Mouse (Mus musculus) stomach, embryonic 16.5 days (tissue): Measurements from ENCODE around the gene Pmm2. TPM values are rescaled to one million over a fixed set of nuclear protein-coding genes. Genes with fewer than 3 reads are reported as not detected.

Experiments used
- ATAC-seq: fragments of 200-750 bp; cut with Nextera tagmentation; 2 replicates; pipeline ENCODE4 v1.8.0; 2017; ENCODE audit warnings: moderate number of reproducible peaks, moderate TSS enrichment; ENCODE audit not compliant: insufficient read depth, low FRiP score
- H3K27ac ChIP-seq: fragments of 300-500 bp; sonication (generic); 2 replicates; pipeline ENCODE4 v1.5.1; 2014; ENCODE audit warnings: low read length
- H3K27me3 ChIP-seq: fragments of 300-500 bp; sonication (generic); 2 replicates; pipeline ENCODE4 v1.6.1; 2014; ENCODE audit warnings: low read length, control low read depth, mixed read lengths; ENCODE audit not compliant: control insufficient read depth, insufficient read depth
- H3K36me3 ChIP-seq: fragments of 300-500 bp; sonication (generic); 2 replicates; pipeline ENCODE4 v1.6.1; 2014; ENCODE audit warnings: low read length; ENCODE audit not compliant: control insufficient read depth, insufficient read depth
- H3K4me1 ChIP-seq: fragments of 300-500 bp; sonication (generic); 2 replicates; pipeline ENCODE4 v1.6.1; 2014; ENCODE audit warnings: low read length, control low read depth, mixed read lengths; ENCODE audit not compliant: control insufficient read depth, insufficient read depth
- H3K4me2 ChIP-seq: fragments of 300-500 bp; sonication (generic); 2 replicates; pipeline ENCODE4 v1.6.1; 2014; ENCODE audit warnings: low read depth, low read length, mixed read lengths
- H3K4me3 ChIP-seq: fragments of 300-500 bp; sonication (generic); replicated peaks from 2 replicates; pipeline ENCODE4 v1.5.1; 2014; ENCODE audit warnings: mild to moderate bottlenecking, low read length
- H3K9ac ChIP-seq: fragments of 300-500 bp; sonication (generic); 2 replicates; pipeline ENCODE4 v1.6.1; 2014; ENCODE audit warnings: low read length
- H3K9me3 ChIP-seq: fragments of 300-500 bp; sonication (generic); replicated peaks from 2 replicates; pipeline ENCODE4 v1.6.1; 2016; ENCODE audit warnings: low read length, control low read depth; ENCODE audit not compliant: control insufficient read depth
- WGBS: fragments of 180-500 bp; shearing (Covaris S2); extraction: QIAGEN DNeasy Blood & Tissue Kit; methylation state at CpG from one replicate; pipeline ENCODE4 v1.1.7; 2014; 5-methylcytosine and 5-hydroxymethylcytosine counted together
- polyA plus RNA-seq: library from polyadenylated mRNA; unstranded; fragments of >200 nt; fragmentation: Nextera tagmentation; extraction: Ambion mirVana; gene quantifications from 2 replicates; pipeline ENCODE4 v1.2.1, GENCODE M21; 2015

Gene Pmm2
- polyA plus RNA-seq, 1 experiment from 2014 or later = 63.4 TPM

DNA sequence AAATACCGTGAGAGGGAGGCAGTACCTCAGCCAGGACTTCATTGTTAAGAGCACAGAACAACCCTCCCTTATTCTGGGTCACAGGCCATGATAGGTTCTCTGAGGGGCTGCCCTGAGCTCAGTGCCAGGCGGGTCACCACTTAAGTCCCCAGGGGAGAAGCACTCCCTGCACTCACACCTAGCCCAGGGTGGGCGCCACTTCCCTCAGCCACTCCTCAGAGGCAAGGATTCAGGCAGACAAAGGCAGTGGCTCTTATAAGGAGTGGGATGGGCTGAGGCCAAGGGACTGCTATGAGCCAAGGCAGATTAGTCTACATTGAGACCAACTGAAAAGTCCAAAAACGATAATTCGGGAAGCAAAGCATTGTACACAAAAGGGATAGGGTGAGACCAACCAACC, 27.9 kb downstream of the Pmm2 start:
- no peak for ATAC-seq
- H3K4me3 ChIP-seq = no peak overlapping the region
- H3K4me2 ChIP-seq = no peak overlapping the region
- peaks cover 40% of the 10 kb centered on the region for H3K4me1 ChIP-seq
- no peaks in the 10 kb centered on the region for H3K9me3 ChIP-seq
- H3K36me3 ChIP-seq = no peaks in the 10 kb centered on the region
- no peaks in the 10 kb centered on the region for H3K27me3 ChIP-seq
- no peak overlapping the region for H3K9ac ChIP-seq
- WGBS = 73% methylated on average over 5 of the region's 5 CpGs
- H3K27ac ChIP-seq = no peak overlapping the region

DNA sequence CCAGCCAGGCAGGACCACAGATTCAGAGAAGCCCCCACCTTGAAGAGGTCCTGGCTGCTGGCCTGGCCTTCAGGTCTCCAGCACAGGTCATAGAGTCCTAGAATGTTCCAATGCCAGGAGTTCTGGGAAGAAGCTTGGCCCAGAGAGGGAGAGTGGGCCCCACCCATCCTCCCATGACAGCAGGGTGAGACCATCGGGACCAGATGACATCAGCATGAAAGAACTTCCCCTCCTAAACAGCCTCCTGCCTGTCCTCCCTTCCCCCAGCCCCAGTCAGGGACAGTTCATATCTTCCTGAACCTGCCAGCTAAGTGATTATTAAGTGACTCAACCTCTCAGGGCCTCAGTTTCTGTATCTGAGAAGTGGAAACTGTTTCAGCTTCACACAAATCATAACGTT, 29.0 kb downstream of the Pmm2 start:
- Histone ChIP-seq H3K9ac (no peak overlapping the region), H3K9me3 (no peaks in the 10 kb centered on the region), H3K36me3 (no peaks in the 10 kb centered on the region), H3K4me3 (no peak overlapping the region), H3K27ac (no peak overlapping the region), H3K4me1 (peaks cover 47% of the 10 kb centered on the region), H3K4me2 (no peak overlapping the region), H3K27me3 (no peaks in the 10 kb centered on the region)
- no peak for ATAC-seq
- WGBS = 45% methylated on average over 2 of the region's 2 CpGs

DNA sequence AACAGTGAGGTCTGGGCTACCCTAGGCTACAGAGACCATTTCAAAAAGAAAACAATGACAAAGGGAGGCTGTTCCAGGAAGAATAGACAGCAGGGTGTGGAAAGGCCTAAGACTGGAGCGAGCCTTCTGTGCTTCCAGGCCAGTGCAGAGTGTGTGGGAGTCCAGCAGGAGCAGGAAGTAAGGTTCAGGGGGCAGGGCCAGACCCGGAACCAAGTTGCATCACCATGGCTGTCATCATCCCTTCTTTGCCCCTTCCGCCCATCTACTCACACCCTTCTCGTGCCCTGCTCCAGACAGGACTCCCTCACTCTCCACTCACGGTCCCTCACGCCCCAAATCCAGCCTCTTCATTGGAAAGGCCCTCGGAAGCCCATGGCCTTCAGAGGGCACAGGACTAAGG, 29.8 kb downstream of the Pmm2 start:
- 71% methylated on average over 7 of the region's 7 CpGs for WGBS
- Histone ChIP-seq H3K9ac (0 out of 2 replicates have a peak overlapping the region, but pooled peaks have one; percentile 34), H3K4me3 (no peak overlapping the region), H3K27me3 (no peaks in the 10 kb centered on the region), H3K4me2 (no peak overlapping the region), H3K9me3 (no peaks in the 10 kb centered on the region), H3K36me3 (no peaks in the 10 kb centered on the region), H3K27ac (peak overlapping the region; percentile 31; the same call in 1 of the 2 replicates), H3K4me1 (peaks cover 47% of the 10 kb centered on the region)
- ATAC-seq = no peak

DNA sequence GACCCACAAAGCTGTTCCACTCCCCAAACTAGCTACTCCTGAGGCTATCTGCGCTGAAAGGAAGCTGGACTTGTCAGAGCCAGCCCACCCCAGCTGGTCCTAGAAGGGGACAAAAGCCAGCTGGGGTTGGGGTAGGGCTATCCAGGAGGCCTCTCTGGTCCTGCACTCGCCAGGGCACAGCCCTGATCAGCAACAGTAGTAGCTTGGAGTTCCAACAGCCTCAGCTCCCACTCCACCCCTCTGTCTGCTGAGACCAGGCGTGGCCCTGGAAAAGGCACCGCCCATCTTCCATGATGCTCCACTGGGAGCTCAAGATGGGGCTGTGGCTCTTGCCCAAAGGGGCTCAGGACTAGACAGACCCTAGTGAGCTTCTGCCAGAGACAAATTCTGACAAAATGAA, 30.3 kb downstream of the Pmm2 start:
- 57% methylated on average over 4 of the region's 4 CpGs for WGBS
- Histone ChIP-seq H3K4me1 (peaks cover 47% of the 10 kb centered on the region), H3K27me3 (no peaks in the 10 kb centered on the region), H3K9me3 (no peaks in the 10 kb centered on the region), H3K9ac (peak overlapping the region; percentile 34; the same call in 1 of the 2 replicates), H3K27ac (peak overlapping the region; percentile 29; the same call in 1 of the 2 replicates), H3K4me3 (no peak overlapping the region), H3K36me3 (no peaks in the 10 kb centered on the region), H3K4me2 (no peak overlapping the region)
- ATAC-seq = no peak

DNA sequence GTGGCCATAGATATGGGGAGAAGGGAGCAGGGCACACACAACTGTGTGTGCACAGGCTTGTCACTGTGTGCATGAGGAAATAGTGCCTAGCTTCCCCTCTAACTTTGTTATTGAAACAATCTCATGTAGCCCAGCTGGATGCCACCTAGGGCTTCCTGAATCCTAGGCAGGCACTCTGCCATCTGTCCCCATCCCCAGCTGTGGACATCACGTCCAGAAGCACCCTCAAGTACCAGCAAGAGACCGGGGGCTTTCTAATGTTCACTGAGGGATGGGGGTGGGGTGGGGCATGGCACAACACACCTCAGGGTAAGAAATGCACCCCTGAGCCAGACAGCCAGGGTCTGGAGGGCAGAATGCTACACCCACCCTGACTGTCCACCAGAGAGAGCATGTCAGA, 30.9 kb downstream of the Pmm2 start:
- Histone ChIP-seq H3K4me3 (no peak overlapping the region), H3K27ac (no peak overlapping the region), H3K4me1 (peaks cover 47% of the 10 kb centered on the region), H3K27me3 (no peaks in the 10 kb centered on the region), H3K9ac (no peak overlapping the region), H3K4me2 (no peak overlapping the region), H3K9me3 (no peaks in the 10 kb centered on the region), H3K36me3 (no peaks in the 10 kb centered on the region)
- WGBS = 68% methylated on average over 2 of the region's 2 CpGs
- no peak for ATAC-seq

DNA sequence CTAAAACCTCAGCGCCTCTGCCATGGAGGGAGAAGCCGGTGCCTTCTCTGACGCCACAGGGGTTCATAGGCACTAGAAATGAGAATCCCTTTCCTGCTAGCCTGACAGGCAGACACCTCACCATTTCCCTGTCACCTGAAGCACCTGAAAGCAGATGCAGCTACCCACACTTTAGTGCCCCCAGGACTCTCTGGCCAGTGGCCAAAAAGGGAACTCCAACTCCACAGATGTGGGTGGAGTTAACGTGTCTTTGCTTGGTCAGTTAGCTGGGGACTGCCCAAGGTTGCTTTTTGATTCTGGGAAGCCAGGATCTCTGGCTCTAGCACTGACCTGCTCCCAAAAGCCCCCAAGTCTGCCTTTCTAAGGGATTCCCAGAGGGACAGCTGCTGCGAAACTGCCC, 32.0 kb downstream of the Pmm2 start:
- Histone ChIP-seq H3K27ac (peak overlapping the region; percentile 12; the same call in 1 of the 2 replicates), H3K27me3 (no peaks in the 10 kb centered on the region), H3K36me3 (no peaks in the 10 kb centered on the region), H3K9ac (peak overlapping the region; percentile 55), H3K4me1 (peaks cover 47% of the 10 kb centered on the region), H3K4me3 (0 out of 2 replicates have a peak overlapping the region, but pooled peaks have one; percentile 5), H3K4me2 (peak overlapping the region; percentile 73), H3K9me3 (no peaks in the 10 kb centered on the region)
- ATAC-seq = no peak
- 62% methylated on average over 5 of the region's 5 CpGs for WGBS

DNA sequence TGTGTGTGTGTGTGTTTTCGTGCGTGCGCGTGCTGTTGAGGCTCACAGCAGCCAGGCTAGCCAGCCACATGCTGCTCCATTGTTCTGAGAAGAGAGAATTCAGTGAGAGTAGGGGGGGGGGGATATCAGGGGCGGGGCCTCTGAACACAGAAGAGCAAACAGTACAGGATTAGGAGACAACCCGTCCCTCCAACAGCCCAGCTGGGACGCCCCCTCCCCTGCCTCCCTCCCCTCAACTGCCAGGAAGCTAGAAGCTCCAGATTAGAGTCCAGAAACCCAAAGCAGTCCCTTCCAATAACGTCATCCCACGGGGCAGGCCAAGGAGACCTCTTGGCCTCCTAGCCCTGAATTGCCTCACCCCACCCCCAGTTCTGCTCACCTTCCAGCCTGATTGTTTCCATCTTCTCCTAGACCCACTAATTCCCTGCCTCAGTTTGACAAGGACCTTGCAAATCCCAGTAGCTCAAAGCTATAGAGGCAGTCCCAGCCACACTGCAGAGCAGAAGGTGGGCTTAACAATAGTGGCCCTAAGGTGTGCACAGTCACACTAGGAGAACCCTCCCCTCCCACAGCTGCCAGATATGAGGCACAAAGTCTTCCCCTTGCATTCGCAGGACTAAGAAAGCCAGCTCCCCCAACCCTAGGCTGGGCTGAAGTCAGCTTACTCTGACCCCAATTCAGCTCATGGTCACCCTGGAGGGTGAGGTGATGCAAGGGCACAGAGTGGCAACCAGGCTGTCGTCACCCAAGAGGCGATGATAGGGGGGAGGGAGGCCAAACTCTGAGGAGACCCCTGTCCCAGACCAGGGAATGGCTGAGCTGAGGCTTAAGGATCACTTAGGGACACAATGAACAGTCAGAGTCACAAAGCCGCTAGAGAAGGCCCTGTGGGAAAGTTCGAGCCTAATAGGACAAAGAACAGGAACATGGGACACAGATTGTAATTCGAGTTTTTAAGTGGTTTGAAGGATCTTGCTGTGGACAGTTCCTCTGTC, 32.9 kb downstream of the Pmm2 start:
- Histone ChIP-seq H3K36me3 (no peaks in the 10 kb centered on the region), H3K27me3 (no peaks in the 10 kb centered on the region), H3K4me3 (peak overlapping the region; percentile 77), H3K27ac (no peak overlapping the region), H3K9ac (peak overlapping the region; percentile 75), H3K4me2 (peak overlapping the region; percentile 73), H3K4me1 (peaks cover 47% of the 10 kb centered on the region), H3K9me3 (no peaks in the 10 kb centered on the region)
- 13% methylated on average over 15 of the region's 15 CpGs for WGBS
- ATAC-seq = 0 out of 2 replicates have a peak, but pooled peaks have one; percentile 1

DNA sequence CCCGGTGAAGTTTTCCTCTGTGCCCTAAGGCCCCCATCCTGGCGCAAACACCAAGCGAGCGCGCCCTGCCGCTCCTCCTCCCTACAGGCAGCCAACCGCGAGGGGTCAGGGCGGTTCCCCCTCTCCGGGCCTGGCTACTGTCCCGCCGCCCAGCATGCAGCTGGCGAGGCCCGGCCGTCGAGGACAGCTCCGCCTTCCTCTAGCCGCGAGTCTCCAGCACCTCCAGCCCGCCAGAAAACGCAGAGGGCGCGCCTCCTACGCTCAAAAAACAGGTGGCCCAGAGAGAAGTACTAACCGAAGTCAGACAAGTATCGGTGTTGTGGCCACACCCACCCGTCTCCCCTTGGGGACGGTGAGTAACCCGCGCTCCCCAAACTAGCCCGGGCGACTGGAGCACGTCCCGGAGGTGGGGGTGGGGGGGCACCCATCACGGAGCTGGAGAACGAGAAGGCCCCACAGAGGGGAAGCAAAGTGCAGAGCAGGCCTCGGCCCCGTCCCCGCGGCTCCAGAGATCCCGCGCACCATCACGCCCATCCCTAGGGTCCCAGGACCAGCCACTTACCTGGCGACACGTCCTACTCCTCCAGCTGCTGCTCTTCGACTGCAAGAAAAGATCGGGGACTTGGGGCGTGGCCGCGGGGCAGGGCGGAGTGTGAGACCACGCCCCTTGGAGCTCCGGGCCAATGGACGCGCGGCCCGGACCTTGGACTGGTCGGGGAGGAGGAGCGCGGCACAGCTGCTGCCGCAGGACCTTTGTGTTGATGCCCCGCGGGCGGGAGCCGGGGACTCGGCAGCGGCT, 34.3 kb downstream of the Pmm2 start, which contains the start of gene Carhsp1:
Gene Carhsp1 (minus strand): TSS at position 605 of the 799 bp plus-strand sequence.
- Histone ChIP-seq H3K9ac (peak within 1 kb of the TSS; percentile 75), H3K9me3 (no peaks in the 10 kb centered on the region), H3K4me3 (peak within 1 kb of the TSS; percentile 77), H3K4me2 (peak within 1 kb of the TSS; percentile 73), H3K27me3 (no peaks in the 10 kb centered on the region), H3K36me3 (no peaks in the 10 kb centered on the region), H3K4me1 (peaks cover 39% of the 10 kb centered on the region), H3K27ac (peak within 1 kb of the TSS; percentile 90)
- ATAC-seq = peak; percentile 93
- WGBS = under 1% methylated on average over 66 of the region's 67 CpGs
